Mouse (Mus musculus) adrenal gland, adult (tissue): ENCODE measurements at regions not wholly inside any gene's neighbourhood (a gene's known extent, or its start where the extent isn't known, plus 50 kb on each side); places are given as distances from the start of the nearest gene placed in this dataset.

ENCODE experiments used
- DNase-seq, 2 experiments: peaks; one replicate each; pipeline ENCODE4 v3.0.0; 2022 to 2023; ENCODE audit warnings: low spot score in 1 of 2; ENCODE audit not compliant: inconsistent age in 2 of 2

- DNase-seq, result no peak
Measured at GRCm38 (mm10) chr13:6173095-6173494, 311.8 kb downstream of the Klf6 start.

- DNase-seq, result no peak
Measured at GRCm38 (mm10) chr13:6178362-6179070, 317.2 kb downstream of the Klf6 start.

GRCm38 (mm10) chr13:6189133-6189532 is 327.9 kb downstream of the Klf6 start:
- no peak for DNase-seq

- no peak for DNase-seq
Measured at GRCm38 (mm10) chr13:6189566-6189965, 328.3 kb downstream of the Klf6 start.

GRCm38 (mm10) chr13:6191186-6191914 is 330.1 kb downstream of the Klf6 start:
- DNase-seq, result no peak

- peak; percentile 6 to 66 for DNase-seq
Measured at GRCm38 (mm10) chr13:6191915-6192295, 330.6 kb downstream of the Klf6 start.

GRCm38 (mm10) chr13:6196690-6197089 is 335.4 kb downstream of the Klf6 start:
- DNase-seq, result no peak

GRCm38 (mm10) chr13:6199107-6199506 is 337.8 kb downstream of the Klf6 start:
- no peak for DNase-seq

- DNase-seq, result no peak
Measured at GRCm38 (mm10) chr13:6201516-6201915, 340.2 kb downstream of the Klf6 start.

GRCm38 (mm10) chr13:6204801-6205200 is 343.1 kb upstream of the Pitrm1 start:
- no peak for DNase-seq

- DNase-seq, result no peak
Measured at GRCm38 (mm10) chr13:6212550-6212949, 335.4 kb upstream of the Pitrm1 start.

GRCm38 (mm10) chr13:6214189-6214588 is 333.8 kb upstream of the Pitrm1 start:
- DNase-seq, result no peak

GRCm38 (mm10) chr13:6226087-6226643 is 321.8 kb upstream of the Pitrm1 start:
- no peak for DNase-seq

GRCm38 (mm10) chr13:6228278-6228677 is 319.7 kb upstream of the Pitrm1 start:
- DNase-seq, result no peak

GRCm38 (mm10) chr13:6235394-6235793 is 312.6 kb upstream of the Pitrm1 start:
- no peak for DNase-seq

- DNase-seq, result no peak
Measured at GRCm38 (mm10) chr13:6236503-6236902, 311.4 kb upstream of the Pitrm1 start.

- no peak for DNase-seq
Measured at GRCm38 (mm10) chr13:6237201-6237600, 310.7 kb upstream of the Pitrm1 start.

- peak in 1 of 2 experiments; percentile 30 for DNase-seq
Measured at GRCm38 (mm10) chr13:6240855-6241254, 307.1 kb upstream of the Pitrm1 start.

GRCm38 (mm10) chr13:6241472-6242123 is 306.4 kb upstream of the Pitrm1 start:
- no peak for DNase-seq

GRCm38 (mm10) chr13:6250106-6250505 is 297.8 kb upstream of the Pitrm1 start:
- no peak for DNase-seq

GRCm38 (mm10) chr13:6251025-6251862 is 296.7 kb upstream of the Pitrm1 start:
- no peak for DNase-seq
